Mouse (Mus musculus) brain, embryonic 14.5 days (tissue): ENCODE results near the gene Arfgef2.

Source experiments
- CTCF ChIP-seq: fragments of 200-500 bp; IDR thresholded peaks from 2 replicates; pipeline ENCODE4 v1.5.1; 2012; ENCODE audit warnings: inconsistent platforms, mild to moderate bottlenecking, moderate library complexity, borderline replicate concordance; ENCODE audit not compliant: insufficient read depth, insufficient read length; ENCODE audit errors: extremely low read depth
- POLR2A ChIP-seq: fragments of 200-500 bp; IDR thresholded peaks from 2 replicates; pipeline ENCODE4 v1.6.1; 2012; ENCODE audit warnings: mild to moderate bottlenecking, inconsistent platforms, borderline replicate concordance; ENCODE audit not compliant: poor library complexity, insufficient read depth, insufficient read length, severe bottlenecking; ENCODE audit errors: extremely low read depth

DNA sequence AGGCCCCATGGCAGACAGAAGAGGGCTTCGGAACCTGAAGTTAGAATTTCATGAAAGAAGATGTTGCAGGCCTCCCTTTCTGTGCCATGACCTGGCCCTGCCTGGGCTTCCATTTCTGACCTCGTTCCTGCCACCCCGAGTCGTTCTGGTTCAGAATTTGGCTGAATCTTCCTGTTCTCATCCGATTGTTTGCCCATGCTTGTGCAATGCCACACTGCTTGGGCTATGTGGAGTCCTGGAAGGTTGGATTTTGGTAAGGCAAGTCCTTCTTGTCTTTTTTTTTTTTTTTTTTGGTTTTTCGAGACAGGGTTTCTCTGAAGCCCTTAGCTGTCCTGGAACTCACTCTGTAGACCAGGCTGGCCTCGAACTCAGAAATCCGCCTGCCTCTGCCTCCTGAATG is 50.4 kb downstream of the Arfgef2 start:
- TF ChIP-seq CTCF: no peak
- TF ChIP-seq POLR2A: no peak
